Mouse (Mus musculus): ENCODE results near the gene Plp1.

- TF ChIP-seq POLR2A (IDR thresholded peaks at IDR 0.05; ENCODE audit: borderline replicate concordance, extremely low read depth, low read depth, low read length) (no peak), CTCF (IDR thresholded peaks at IDR 0.05; ENCODE audit: insufficient read depth, low read length) (no peak)
These were observed 33.0 kb upstream of the Plp1 start for GRCm38 (mm10) chrX:136789446-136789845.
